Mouse (Mus musculus) ovary, postnatal 14 days (tissue): ENCODE measurements around the gene Ccdc103.

ENCODE experiments used
- DNase-seq: peaks from one replicate; pipeline ENCODE4 v3.0.0; 2022; ENCODE audit warnings: low spot score

Ccdc103 gene

GRCm38 (mm10) chr11:102893015-102893651 lies 12.1 kb downstream of the Ccdc103 start:
- DNase-seq = peak; percentile 59

GRCm38 (mm10) chr11:102894716-102895115 lies 13.7 kb downstream of the Ccdc103 start:
- no peak for DNase-seq

- no peak for DNase-seq
Measured at GRCm38 (mm10) chr11:102895779-102896178, 14.8 kb downstream of the Ccdc103 start.

DNA sequence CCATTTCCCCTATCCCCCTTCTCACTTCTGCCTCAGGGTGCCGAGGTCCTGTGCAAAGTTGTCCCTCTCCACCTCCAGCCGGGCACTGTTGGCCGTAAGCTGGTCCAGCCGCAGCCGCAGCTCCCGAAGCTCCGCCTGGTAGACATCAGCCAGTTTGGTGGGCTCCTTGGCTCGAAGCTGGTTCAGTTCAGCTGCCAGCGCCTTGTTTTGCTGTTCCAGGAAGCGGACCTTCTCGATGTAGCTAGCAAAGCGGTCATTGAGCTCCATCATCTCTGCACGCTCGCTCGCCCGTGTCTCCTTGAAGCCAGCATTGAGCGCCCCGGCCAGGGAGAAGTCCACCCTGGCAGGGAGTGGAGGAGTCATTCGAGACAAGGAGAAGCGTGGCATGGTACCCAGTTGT lies 15.6 kb downstream of the Ccdc103 start:
- no peak for DNase-seq

DNA sequence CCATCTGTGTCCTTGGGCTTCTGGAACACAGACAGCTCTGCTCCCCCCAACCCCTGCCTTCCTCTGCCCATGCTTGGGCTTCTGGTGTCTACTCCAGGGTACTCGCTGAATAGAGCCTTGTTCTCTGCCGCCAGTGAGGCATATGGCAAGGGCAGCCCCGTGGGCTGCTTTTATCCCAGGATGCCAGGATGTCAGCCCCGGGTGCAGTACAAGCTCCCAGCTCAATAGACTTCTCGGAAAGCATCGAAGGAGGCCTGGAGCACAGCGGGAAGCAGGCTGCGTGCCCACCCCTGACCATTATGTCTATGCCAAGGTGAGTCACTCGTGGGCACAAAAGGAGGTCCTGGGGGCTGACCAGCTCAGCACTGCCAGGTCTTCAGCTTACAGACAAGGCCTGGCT lies 17.4 kb downstream of the Ccdc103 start:
- no peak for DNase-seq

DNA sequence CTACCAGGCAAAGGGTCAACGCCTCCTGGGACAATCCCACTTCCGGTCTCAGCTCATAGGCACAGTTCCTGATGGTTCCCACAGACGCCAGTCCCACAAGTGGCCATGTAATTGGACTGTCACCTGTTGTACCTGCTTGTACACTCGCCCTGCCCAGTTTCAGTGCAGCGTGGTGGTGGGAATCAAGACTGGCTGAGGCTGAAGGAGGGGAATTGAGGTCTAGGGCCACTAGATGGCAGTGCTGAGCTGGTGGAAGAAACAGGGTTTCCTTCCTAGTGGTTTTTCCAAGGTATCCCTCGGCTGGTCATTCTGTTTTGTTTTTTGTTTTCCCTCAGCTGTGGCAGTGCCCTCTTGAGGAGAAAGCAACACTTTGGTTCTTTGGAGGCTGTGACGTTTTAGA lies 19.8 kb downstream of the Ccdc103 start, which contains the start of gene Gfap:
Gene Gfap (minus strand): TSS at position 150 of the 400 bp plus-strand sequence.
- peak; percentile 84 for DNase-seq

DNA sequence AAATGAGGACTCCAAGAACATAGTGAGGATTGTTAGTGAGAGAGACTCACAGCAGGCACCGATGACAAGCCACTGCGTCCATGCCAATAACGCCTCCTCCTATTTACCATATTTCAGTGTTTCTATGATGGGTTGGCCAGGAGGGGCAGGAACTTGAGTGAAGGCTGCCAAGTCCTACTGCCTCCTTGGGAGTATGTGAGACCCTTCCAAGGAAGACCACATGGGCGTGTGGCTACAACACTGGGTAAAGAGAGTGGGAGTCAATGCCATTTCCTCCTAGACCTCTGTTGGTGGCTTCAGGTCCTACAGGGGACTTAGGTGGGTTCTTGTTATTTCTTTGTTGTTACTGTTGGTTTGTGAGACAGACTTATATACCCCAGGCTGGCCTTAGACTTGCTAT lies 20.2 kb downstream of the Ccdc103 start:
- DNase-seq = no peak

- DNase-seq = no peak
Measured at GRCm38 (mm10) chr11:102902107-102902506, 21.1 kb downstream of the Ccdc103 start.

DNA sequence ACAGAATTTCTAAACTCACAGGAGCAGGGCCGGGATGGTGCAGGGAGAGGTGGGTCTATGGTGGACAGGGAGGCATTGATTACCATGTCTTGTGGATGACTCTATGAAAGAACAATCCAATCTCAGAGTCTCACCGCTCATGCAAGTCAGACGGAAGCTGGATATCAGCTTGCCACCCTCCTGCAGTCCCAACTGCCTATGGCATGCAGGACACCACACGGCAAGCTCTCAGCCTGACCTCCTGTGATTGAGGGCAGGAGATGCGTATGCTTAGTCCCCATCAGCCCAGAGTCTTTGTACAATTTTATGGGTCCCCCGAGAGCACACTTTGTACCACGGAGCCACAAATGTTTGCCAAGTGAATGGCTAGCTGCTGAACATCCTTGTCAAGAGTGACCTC lies 22.6 kb downstream of the Ccdc103 start:
- DNase-seq = no peak

- no peak for DNase-seq
Measured at GRCm38 (mm10) chr11:102911376-102911775, 30.4 kb downstream of the Ccdc103 start.

- no peak for DNase-seq
Measured at GRCm38 (mm10) chr11:102915380-102915779, 34.4 kb downstream of the Ccdc103 start.

DNA sequence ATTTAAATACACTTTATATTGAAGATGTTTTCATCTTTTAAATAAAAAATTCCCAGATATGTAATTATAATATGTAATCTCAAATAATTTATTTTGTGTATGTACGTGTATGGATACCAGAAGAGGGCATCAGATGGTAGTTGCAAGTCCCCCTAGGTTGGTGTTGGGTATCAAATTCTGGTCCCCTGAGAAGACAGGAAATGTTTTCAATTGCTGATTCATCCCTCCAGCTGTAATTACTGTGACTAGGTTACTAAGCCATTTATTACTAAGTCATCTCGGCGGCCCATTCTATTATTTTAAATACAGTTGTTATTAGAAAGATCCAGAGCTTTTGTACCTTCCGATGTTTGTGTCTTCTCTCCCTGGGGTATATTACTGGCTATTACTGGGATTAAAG lies 37.1 kb downstream of the Ccdc103 start:
- no peak for DNase-seq

DNA sequence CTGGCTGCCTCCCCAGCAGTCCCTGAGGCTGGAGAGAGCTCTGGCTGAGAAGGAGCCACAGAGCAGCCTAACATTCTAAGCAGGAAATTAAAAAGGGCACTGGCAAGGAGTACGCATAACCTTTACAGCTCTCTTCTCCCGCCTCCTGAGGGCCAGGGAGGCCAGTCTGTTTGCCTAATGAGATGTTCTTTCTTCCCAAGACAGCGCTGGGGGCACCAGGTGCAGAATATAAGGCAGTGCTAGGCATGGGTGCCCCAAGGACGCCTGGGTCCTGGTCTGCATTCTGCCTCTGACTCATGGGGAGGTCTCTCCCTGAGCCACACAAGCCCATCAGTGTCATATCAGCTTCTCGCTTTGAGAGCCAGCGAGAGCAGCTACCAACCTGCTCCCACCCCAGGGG lies 40.5 kb downstream of the Ccdc103 start:
- DNase-seq = no peak

DNA sequence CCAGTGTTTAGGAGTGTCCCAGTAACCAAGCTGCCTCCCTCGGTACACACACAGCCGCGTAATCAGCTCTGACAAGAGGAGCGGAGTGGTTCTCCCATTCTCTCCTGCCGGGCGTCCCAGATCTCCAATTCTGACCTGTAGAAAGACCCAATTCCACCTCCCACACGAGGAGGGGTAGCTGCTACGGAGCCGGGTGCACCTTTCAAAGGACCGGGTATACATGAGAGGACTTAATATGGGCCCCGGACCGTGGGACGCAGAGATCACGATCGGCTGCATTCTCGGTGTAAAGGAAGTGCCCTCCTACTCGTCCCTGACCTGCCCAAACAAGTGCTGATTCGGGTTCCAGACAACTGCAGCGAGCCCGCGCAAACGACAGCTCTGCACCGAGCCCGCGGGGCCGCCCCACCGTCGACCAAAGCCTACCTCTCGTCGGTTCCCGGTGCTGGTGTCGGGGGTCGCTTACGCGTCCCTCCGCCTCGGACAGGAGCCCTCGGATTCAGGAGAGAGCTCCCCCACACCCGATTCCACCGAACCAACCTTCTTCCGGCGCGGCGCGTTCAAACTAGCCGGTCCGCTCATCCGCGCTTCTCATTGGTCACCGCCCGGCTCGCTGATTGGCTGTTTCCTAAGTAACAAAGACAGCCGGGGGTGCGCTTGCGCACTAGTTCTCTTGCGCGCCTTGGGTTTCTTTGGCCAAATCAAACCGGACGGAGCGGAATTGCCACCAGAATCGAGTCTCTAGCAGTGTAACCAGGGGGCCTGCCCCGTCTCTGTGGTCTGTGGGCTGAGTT lies 43.8 kb downstream of the Ccdc103 start, which contains the start of gene Kif18b:
Gene Kif18b (minus strand): TSS at position 568 of the 794 bp plus-strand sequence.
- peak; percentile 85 for DNase-seq

DNA sequence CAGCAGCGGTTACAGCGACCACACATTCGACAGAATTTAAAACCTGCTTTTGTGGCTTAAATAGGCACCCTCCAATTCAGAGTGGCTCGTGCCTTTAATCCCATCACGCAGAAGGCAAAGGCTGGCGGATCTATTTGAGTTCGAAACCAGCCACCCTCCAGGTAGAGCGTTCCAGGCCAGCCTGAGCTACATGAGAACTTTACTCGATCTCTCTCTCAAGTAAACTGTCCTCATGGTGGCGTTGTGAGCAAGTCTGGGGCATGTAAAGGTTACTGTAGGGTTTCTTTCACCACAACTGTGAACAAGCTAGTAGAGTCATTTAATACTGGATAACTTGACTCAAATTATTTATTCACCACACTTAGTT lies 44.3 kb downstream of the Ccdc103 start:
- DNase-seq = no peak

DNA sequence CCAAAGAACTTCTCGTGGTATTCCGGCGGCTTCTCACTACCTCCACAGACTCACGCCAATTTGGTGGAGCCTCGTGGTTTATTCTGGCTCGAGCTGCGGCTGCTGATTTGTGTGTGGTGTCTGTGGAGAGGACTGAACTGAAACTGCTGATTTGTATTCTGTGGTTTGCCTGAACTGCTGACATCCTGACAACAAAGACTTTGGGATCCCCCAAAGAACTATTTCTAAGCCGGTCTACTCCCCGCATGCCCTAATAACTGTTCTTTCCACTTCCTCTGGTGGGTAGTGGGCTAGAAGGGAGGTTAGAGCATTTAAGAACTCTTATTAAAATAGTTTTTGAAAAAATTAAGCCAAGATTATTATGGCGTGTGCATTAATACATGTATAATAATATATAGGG lies 49.7 kb downstream of the Ccdc103 start:
- no peak for DNase-seq
